Mouse (Mus musculus) lung, embryonic 16.5 days (tissue): ENCODE measurements around the gene Agrp. TPM values are rescaled to one million over a fixed set of nuclear protein-coding genes. Genes with fewer than 3 reads are reported as not detected.

Experiments
- ATAC-seq: fragments of 200-750 bp; cut with Nextera tagmentation; 2 replicates; pipeline ENCODE4 v1.8.0; 2017; ENCODE audit warnings: low read depth, mild to moderate bottlenecking, moderate library complexity
- H3K27ac ChIP-seq: fragments of 300-500 bp; sonication (generic); 2 replicates; pipeline ENCODE4 v1.5.1; 2014; ENCODE audit warnings: mild to moderate bottlenecking, control low read depth, low read length
- H3K27me3 ChIP-seq: fragments of 300-500 bp; sonication (generic); 2 replicates; pipeline ENCODE4 v1.6.1; 2014; ENCODE audit warnings: low read depth, low read length, mixed read lengths; ENCODE audit not compliant: control insufficient read depth, insufficient read depth
- H3K36me3 ChIP-seq: fragments of 300-500 bp; sonication (generic); 2 replicates; pipeline ENCODE4 v1.6.1; 2014; ENCODE audit warnings: low read length; ENCODE audit not compliant: control insufficient read depth, insufficient read depth
- H3K4me1 ChIP-seq: fragments of 300-500 bp; sonication (generic); replicated peaks from 2 replicates; pipeline ENCODE4 v1.6.1; 2014; ENCODE audit warnings: low read length, mixed read lengths; ENCODE audit not compliant: control insufficient read depth, insufficient read depth
- H3K4me2 ChIP-seq: fragments of 300-500 bp; sonication (generic); 2 replicates; pipeline ENCODE4 v1.6.1; 2014; ENCODE audit warnings: low read depth, low read length, control low read depth
- H3K4me3 ChIP-seq: fragments of 300-500 bp; sonication (generic); 2 replicates; pipeline ENCODE4 v1.5.1; 2014; ENCODE audit warnings: mild to moderate bottlenecking, low read length, control low read depth
- H3K9ac ChIP-seq: fragments of 300-500 bp; sonication (generic); 2 replicates; pipeline ENCODE4 v1.6.1; 2014; ENCODE audit warnings: low read length, control low read depth
- H3K9me3 ChIP-seq: fragments of 300-500 bp; sonication (generic); 2 replicates; pipeline ENCODE4 v1.6.1; 2016; ENCODE audit warnings: low read length; ENCODE audit not compliant: control insufficient read depth
- WGBS: fragments of 180-500 bp; shearing (Covaris S2); extraction: QIAGEN DNeasy Blood & Tissue Kit; methylation state at CpG from one replicate; pipeline ENCODE4 v1.1.7; 2014; 5-methylcytosine and 5-hydroxymethylcytosine counted together
- polyA plus RNA-seq: library from polyadenylated mRNA; unstranded; fragments of >200 nt; fragmentation: Nextera tagmentation; extraction: Ambion mirVana; gene quantifications from 2 replicates; pipeline ENCODE4 v1.2.1, GENCODE M21; 2015

Gene Agrp
- polyA plus RNA-seq, 1 experiment from 2014 or later: 0.60 TPM

DNA sequence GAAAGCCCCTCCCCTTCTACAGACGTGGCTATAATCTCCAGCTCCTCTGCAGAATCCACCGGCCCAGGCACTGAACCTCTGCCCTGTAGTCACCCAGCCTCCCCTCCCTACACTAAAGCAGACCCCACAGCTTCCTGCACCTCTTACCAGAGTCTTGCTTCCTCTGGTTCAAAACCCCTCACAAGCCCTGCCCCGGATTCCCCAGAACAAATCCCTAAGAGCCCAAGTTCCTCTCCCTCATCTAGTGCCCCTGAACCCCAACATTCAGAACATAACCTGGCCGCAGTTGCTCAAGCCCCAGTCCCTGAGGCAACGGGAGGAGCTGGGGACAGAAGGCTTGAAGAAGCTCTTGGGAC, 18.9 kb downstream of the Agrp start:
- WGBS: 90% methylated on average over 5 of the region's 5 CpGs
- H3K4me2 ChIP-seq: no peak overlapping the region
- ATAC-seq: no peak
- H3K9me3 ChIP-seq: no peaks in the 10 kb centered on the region
- no peak overlapping the region for H3K27ac ChIP-seq
- peaks cover 42% of the 10 kb centered on the region for H3K36me3 ChIP-seq
- H3K4me1 ChIP-seq: peaks cover 19% of the 10 kb centered on the region
- no peaks in the 10 kb centered on the region for H3K27me3 ChIP-seq
- no peak overlapping the region for H3K4me3 ChIP-seq
- no peak overlapping the region for H3K9ac ChIP-seq

DNA sequence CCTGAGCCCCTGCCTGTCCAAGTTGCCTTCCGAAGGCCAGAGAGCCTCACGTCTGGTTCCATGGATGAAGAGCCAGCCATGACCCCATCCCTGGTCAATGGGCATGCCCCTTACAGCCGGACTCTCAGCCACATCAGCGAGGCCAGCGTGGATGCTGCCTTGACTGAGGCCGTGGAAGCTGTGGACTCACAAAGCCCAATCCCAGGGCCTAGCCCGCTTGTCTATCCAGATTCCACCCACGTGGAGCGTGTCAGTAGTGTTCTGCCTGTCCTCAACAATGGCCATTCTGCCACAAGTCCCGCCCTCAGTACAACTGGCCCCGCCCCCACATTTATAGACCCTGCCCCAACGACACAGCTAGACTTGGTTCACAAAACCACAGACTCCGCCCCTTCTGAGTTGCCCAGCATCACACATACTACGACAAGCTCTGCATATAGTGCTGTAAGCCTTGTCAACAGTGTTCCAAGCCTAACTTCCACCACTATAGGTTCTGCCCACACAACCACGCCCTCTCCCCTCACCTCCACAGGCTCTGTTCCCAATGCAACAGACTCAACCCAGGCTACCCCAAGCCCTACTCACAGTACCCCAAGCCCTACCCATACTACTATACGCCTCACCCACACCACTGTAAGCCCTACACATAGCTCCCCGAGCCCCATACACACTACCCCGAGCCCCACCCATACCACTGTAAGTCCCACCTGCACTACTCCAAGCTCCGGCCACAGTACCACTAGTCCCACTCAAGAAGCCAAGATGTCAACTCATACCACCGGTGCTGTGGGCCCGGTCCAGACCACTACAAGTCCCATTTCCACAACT, 19.5 kb downstream of the Agrp start:
- Histone ChIP-seq H3K4me3 (no peak overlapping the region), H3K27me3 (no peaks in the 10 kb centered on the region), H3K9ac (no peak overlapping the region), H3K9me3 (no peaks in the 10 kb centered on the region), H3K36me3 (peaks cover 42% of the 10 kb centered on the region), H3K4me2 (no peak overlapping the region), H3K27ac (no peak overlapping the region), H3K4me1 (peaks cover 19% of the 10 kb centered on the region)
- no peak for ATAC-seq
- WGBS: 87% methylated on average over 21 of the region's 21 CpGs

DNA sequence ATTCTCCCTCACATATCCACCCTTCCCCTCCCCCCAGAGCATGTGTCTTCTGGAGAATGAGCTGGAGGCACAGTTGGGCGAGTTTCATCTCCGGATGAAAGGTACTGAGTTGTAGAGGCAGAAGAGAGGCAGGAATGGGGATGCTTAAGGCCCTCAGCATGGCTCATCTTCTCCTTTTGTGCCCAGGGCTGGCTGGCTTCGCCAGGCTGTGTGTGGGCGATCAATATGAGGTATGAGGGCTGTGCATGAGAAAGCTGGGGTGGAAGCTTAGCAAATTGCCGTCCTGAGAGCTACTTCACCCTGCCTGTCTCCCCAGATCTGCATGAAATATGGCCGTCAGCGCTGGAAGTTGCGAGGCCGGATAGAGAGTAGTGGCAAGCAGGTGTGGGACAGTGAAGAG, 21.3 kb downstream of the Agrp start:
- ATAC-seq: no peak
- Histone ChIP-seq H3K9me3 (no peaks in the 10 kb centered on the region), H3K36me3 (peaks cover 37% of the 10 kb centered on the region), H3K4me1 (peaks cover 15% of the 10 kb centered on the region), H3K4me2 (no peak overlapping the region), H3K4me3 (no peak overlapping the region), H3K27me3 (peaks cover 2% of the 10 kb centered on the region; the same call in 1 of the 2 replicates), H3K27ac (no peak overlapping the region), H3K9ac (no peak overlapping the region)
- WGBS: 91% methylated on average over 9 of the region's 9 CpGs

DNA sequence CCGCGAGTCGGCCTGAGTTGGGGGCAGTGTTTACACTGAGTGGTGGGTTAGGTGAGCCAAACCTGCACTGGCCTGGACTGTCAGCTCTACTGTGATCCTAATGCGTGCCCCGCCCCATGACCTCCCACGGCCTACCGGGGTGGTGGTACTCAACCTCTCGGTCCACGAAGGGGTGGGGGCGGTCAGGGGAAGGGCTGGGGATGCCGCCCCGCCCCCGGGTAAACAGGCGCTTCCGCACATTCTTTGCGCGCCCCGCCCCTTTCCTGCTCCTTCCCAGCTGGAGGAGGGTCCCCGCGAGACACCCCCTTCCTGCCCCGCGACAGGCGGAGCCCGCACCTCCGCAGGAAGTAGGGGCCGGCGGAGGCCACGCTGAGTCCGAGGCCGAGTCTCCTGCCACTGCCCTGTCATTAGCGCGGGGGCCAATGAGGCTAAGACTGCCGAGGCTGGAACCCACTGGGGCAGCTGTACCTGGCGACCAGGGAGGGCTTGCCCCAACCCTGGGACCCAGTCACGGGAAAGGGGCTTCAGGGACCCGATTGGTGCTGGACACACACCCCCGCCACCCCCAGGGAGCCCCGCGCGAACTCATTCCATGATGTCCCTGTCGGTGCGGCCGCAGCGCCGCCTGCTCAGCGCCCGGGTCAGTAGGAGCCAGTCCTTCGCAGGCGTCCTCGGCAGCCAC, 23.2 kb downstream of the Agrp start:
- Histone ChIP-seq H3K4me1 (peaks cover 17% of the 10 kb centered on the region), H3K4me3 (peak overlapping the region; percentile 61), H3K27me3 (peaks cover 2% of the 10 kb centered on the region; the same call in 1 of the 2 replicates), H3K9ac (peak overlapping the region; percentile 69), H3K36me3 (peaks cover 31% of the 10 kb centered on the region), H3K9me3 (no peaks in the 10 kb centered on the region), H3K4me2 (peak overlapping the region; percentile 96), H3K27ac (0 out of 2 replicates have a peak overlapping the region, but pooled peaks have one; percentile 12)
- ATAC-seq: peak; percentile 91
- 2% methylated on average over 50 of the region's 50 CpGs for WGBS

DNA sequence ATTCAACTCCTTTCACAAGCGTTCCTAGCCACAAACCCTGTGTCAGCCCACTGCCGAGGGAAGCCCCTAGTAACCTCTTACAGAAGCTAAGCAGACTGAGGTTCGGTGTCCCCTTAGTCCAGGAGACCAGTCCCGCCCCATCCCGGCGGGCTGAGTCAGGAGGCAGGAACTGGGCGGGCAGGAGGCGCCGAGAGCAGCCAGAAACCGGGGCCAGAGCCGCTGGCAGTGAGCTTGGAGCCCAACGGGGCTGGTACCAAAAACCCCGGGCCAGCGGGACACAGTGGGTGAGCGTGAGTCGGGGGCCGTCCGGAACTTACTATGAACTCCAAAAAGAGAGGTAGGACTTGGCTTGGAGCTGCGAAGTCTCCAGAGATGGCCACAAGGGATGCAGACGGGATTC, 24.2 kb downstream of the Agrp start:
- WGBS: 5% methylated on average over 20 of the region's 20 CpGs
- peak; percentile 36; the same call in 1 of the 2 replicates for ATAC-seq
- Histone ChIP-seq H3K9ac (peak overlapping the region; percentile 54), H3K4me1 (peaks cover 17% of the 10 kb centered on the region), H3K4me3 (peak overlapping the region; percentile 61), H3K4me2 (peak overlapping the region; percentile 96), H3K27me3 (peaks cover 2% of the 10 kb centered on the region; the same call in 1 of the 2 replicates), H3K9me3 (no peaks in the 10 kb centered on the region), H3K36me3 (peaks cover 23% of the 10 kb centered on the region), H3K27ac (peak overlapping the region; percentile 61)

DNA sequence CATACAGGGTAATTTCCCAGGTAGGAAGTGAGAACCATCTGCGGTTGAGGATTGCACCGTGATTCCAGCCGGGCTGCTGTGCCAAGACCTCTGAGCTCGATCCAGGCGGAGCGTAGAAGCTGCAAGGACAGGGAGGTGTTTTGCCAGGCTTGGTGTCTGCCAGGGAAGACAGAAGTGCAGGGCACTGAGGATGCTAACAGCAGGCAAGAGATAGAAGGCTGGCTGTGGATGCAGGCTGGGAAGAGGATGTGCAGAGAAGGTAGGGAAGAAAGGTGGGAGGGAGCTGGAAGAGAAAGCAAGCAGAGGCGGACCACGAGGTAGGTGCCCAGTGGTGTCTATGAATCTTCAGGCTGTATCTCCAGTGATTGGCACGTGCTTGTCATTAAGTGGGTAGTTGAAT, 25.4 kb downstream of the Agrp start:
- no peak overlapping the region for H3K9ac ChIP-seq
- WGBS: 83% methylated on average over 9 of the region's 9 CpGs
- no peak overlapping the region for H3K27ac ChIP-seq
- H3K36me3 ChIP-seq: peaks cover 12% of the 10 kb centered on the region
- ATAC-seq: no peak
- no peaks in the 10 kb centered on the region for H3K9me3 ChIP-seq
- peaks cover 2% of the 10 kb centered on the region; the same call in 1 of the 2 replicates for H3K27me3 ChIP-seq
- peaks cover 25% of the 10 kb centered on the region for H3K4me1 ChIP-seq
- H3K4me3 ChIP-seq: no peak overlapping the region
- no peak overlapping the region for H3K4me2 ChIP-seq

DNA sequence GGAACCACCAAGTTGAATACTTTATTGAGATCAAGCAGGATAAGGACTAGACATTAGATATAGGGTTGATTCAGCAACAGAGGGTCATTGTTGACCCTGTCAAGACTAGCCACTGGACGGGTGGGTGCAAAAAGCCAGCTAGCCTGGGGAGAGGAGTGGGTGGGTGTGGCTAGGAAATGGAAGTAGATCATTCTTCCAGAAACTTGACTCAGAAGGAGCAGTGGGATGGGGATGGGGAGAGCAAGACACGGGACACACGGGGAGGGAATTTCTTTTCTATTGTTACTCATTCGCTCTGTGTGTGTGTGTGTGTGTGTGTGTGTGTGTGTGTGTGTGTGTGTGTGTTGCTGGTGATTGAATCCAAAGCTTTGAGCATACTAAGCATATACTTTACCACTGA, 27.4 kb downstream of the Agrp start:
- H3K9me3 ChIP-seq: no peaks in the 10 kb centered on the region
- H3K4me3 ChIP-seq: no peak overlapping the region
- H3K4me1 ChIP-seq: peaks cover 34% of the 10 kb centered on the region
- no peaks in the 10 kb centered on the region for H3K36me3 ChIP-seq
- no peak for ATAC-seq
- no peak overlapping the region for H3K4me2 ChIP-seq
- peaks cover 2% of the 10 kb centered on the region; the same call in 1 of the 2 replicates for H3K27me3 ChIP-seq
- no peak overlapping the region for H3K9ac ChIP-seq
- WGBS: 56% methylated on average over 4 of the region's 4 CpGs
- no peak overlapping the region for H3K27ac ChIP-seq

DNA sequence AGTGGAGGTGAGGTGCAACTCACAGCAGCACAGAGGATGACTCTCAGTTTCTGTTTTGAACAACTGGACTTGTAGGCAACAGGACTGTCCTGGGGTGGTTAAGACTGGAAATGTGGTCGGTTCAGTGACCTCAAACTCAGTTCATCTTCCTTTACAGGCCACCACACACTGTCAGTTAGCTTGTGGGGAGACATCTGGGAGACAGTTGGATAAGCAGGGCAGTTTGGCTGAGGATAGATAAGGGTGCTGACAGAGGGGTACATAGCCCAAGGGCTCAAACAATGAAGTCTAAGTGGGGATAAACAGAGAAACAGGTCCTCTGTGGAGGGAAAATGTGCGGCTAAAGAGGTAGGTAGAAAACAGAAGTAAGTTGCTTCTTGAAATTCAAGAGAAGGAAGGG, 27.8 kb downstream of the Agrp start:
- H3K9me3 ChIP-seq: no peaks in the 10 kb centered on the region
- 72% methylated on average over 2 of the region's 2 CpGs for WGBS
- peak overlapping the region; percentile 22; the same call in 1 of the 2 replicates for H3K27ac ChIP-seq
- no peak for ATAC-seq
- H3K4me2 ChIP-seq: no peak overlapping the region
- H3K4me1 ChIP-seq: peaks cover 34% of the 10 kb centered on the region
- no peak overlapping the region; the same call in 1 of the 2 replicates for H3K9ac ChIP-seq
- no peaks in the 10 kb centered on the region for H3K36me3 ChIP-seq
- H3K4me3 ChIP-seq: no peak overlapping the region
- peaks cover 2% of the 10 kb centered on the region; the same call in 1 of the 2 replicates for H3K27me3 ChIP-seq

DNA sequence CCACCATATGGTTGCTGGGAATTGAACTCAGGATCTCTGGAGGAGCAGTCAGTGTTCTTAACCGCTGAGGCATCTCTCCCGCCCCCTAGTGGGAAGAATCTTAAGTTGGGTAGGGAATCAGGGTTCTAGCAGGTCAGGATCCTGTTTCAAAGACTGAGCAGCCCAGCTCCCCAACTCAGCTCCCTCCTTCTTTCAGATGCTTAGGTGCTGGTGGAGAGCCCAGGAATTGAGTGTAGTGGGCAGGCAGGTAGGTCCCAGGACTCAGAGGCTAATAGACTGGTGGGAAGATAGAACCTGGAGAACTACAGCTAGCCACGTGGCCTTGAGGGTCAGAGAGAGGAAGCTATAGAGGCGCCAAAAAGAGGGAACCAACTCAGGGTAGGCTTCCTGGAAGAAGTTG, 29.5 kb downstream of the Agrp start:
- Histone ChIP-seq H3K4me1 (peaks cover 24% of the 10 kb centered on the region), H3K36me3 (no peaks in the 10 kb centered on the region), H3K27me3 (peaks cover 2% of the 10 kb centered on the region; the same call in 1 of the 2 replicates), H3K4me3 (no peak overlapping the region), H3K9me3 (no peaks in the 10 kb centered on the region), H3K27ac (no peak overlapping the region), H3K4me2 (no peak overlapping the region), H3K9ac (no peak overlapping the region)
- 22% methylated on average over 4 of the region's 4 CpGs for WGBS
- ATAC-seq: no peak
